Mouse (Mus musculus) kidney, embryonic 16.5 days (tissue): ENCODE data around the gene Sox15. TPM values are rescaled to one million over a fixed set of nuclear protein-coding genes. Genes with fewer than 3 reads are reported as not detected.

ENCODE experiments used
- ATAC-seq: fragments of 200-750 bp; cut with Nextera tagmentation; 2 replicates; pipeline ENCODE4 v1.8.0; 2017; ENCODE audit warnings: moderate TSS enrichment; ENCODE audit not compliant: low FRiP score, low TSS enrichment
- H3K27ac ChIP-seq: fragments of 300-500 bp; sonication (generic); 2 replicates; pipeline ENCODE4 v1.5.1; 2014; ENCODE audit warnings: low read length
- H3K27me3 ChIP-seq: fragments of 300-500 bp; sonication (generic); 2 replicates; pipeline ENCODE4 v1.6.1; 2014; ENCODE audit warnings: low read length, control low read depth, mixed read lengths; ENCODE audit not compliant: insufficient read depth
- H3K36me3 ChIP-seq: fragments of 300-500 bp; sonication (generic); 2 replicates; pipeline ENCODE4 v1.6.1; 2014; ENCODE audit warnings: low read length, control low read depth, mixed read lengths; ENCODE audit not compliant: insufficient read depth
- H3K4me1 ChIP-seq: fragments of 300-500 bp; sonication (generic); 2 replicates; pipeline ENCODE4 v1.6.1; 2014; ENCODE audit warnings: low read length, control low read depth, mixed read lengths; ENCODE audit not compliant: insufficient read depth
- H3K4me2 ChIP-seq: fragments of 300-500 bp; sonication (generic); replicated peaks from 2 replicates; pipeline ENCODE4 v1.6.1; 2014; ENCODE audit warnings: low read depth, low read length
- H3K4me3 ChIP-seq: fragments of 300-500 bp; sonication (generic); 2 replicates; pipeline ENCODE4 v1.5.1; 2014; ENCODE audit warnings: mild to moderate bottlenecking, low read length
- H3K9ac ChIP-seq: fragments of 300-500 bp; sonication (generic); replicated peaks from 2 replicates; pipeline ENCODE4 v1.6.1; 2014; ENCODE audit warnings: low read length
- H3K9me3 ChIP-seq: fragments of 300-500 bp; sonication (generic); 2 replicates; pipeline ENCODE4 v1.6.1; 2016; ENCODE audit warnings: low read length, control low read depth
- WGBS: fragments of 180-500 bp; shearing (Covaris S2); extraction: QIAGEN DNeasy Blood & Tissue Kit; methylation state at CpG from one replicate; pipeline ENCODE4 v1.1.7; 2014; 5-methylcytosine and 5-hydroxymethylcytosine counted together
- polyA plus RNA-seq: library from polyadenylated mRNA; unstranded; fragments of >200 nt; fragmentation: Nextera tagmentation; extraction: Ambion mirVana; gene quantifications from 2 replicates; pipeline ENCODE4 v1.2.1, GENCODE M21; 2015

Sox15 gene
- polyA plus RNA-seq, 1 experiment from 2014 or later, result 0.19 TPM

DNA sequence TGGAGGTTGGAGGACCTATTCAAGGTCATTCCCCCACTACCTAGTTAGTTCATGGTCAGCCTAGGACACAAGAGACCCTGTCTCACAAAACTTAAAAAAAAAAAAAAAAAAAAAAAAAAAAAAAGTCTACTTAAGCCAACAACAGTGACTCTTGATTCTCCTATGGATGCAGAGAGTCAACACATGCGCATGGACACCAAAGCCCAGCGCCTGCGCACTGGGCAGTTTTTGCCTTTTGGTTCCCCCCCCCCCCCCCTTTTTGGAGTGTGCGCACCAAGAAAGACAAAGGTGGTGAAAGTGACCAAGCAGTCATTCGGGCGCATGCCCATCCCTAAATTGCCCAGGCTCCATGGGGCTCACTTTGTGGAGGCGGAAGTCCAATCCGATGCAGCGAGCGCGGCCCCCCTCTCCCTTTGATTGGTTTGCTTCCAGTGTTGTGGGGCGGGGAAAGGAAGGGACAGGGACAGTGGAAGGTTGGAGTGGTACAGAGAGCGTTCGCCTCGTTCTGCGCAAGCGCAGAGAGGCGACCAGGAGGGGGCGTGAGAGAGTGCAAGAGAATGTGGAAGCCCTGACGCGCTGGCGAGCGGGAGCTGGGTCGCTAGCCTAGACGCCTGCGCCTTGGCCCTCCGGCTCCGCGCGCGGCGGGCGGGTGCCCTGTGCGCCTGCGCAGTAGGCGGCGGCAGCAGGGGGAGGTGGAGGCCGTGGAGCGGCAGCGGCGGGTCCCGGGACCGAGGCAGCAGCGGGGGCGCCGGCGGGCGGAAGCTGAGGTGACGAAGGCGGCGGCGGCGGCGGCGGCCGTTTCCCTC lies 22.6 kb upstream of the Sox15 start, which contains the start of gene Fxr2:
Fxr2 (plus strand) TSS at position 707 of the 806 bp plus-strand sequence.
- no peaks in the 10 kb centered on the region for H3K36me3 ChIP-seq
- H3K4me1 ChIP-seq, result peaks cover 26% of the 10 kb centered on the region
- H3K9ac ChIP-seq, result peak within 1 kb of the TSS; percentile 99
- H3K27ac ChIP-seq, result peak within 1 kb of the TSS; percentile 96
- H3K4me2 ChIP-seq, result peak within 1 kb of the TSS; percentile 84
- H3K9me3 ChIP-seq, result no peaks in the 10 kb centered on the region
- peak; percentile 99 for ATAC-seq
- peak within 1 kb of the TSS; percentile 96 for H3K4me3 ChIP-seq
- WGBS, result 0% methylated on average over 56 of the region's 56 CpGs
- no peaks in the 10 kb centered on the region for H3K27me3 ChIP-seq

DNA sequence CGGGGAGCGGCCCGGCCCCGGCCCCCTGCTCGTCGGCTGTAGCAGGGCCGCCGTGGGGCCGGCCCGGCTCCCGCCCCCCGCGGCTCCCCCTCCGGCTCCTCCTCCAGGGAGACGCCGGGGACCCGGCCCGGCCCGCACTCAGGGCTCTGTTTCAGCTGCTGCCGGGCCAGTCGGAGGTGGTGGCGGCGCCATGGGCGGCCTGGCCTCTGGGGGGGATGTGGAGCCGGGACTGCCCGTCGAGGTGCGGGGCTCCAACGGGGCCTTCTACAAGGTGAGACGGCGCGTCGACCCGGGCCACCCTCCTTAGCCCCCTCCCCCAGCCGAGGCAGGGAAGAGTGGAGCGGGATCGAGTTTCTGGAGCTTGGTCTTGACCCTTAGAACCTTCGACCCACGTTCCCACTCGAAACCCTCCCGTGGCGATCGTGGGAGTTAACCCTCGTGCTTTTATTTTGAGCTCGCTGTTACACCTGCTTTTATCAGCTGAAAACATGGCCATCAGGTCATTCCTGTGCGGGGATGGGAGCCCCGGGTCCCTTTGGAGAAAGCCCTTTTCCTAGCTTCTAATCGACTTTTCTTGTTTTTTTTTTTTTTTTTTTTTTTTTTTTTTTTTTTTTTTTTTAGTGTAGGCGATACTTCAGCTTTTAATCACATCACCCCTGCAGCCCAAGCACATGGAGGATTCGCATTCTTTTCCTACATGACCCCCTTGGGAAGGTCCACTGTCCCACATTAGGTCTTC lies 21.8 kb upstream of the Sox15 start:
- WGBS, result under 1% methylated on average over 43 of the region's 50 CpGs
- Histone ChIP-seq H3K27ac (peak overlapping the region; percentile 96), H3K36me3 (peaks cover 3% of the 10 kb centered on the region; the same call in 1 of the 2 replicates), H3K9me3 (no peaks in the 10 kb centered on the region), H3K4me1 (peaks cover 26% of the 10 kb centered on the region), H3K4me3 (peak overlapping the region; percentile 96), H3K4me2 (peak overlapping the region; percentile 84), H3K9ac (peak overlapping the region; percentile 99), H3K27me3 (no peaks in the 10 kb centered on the region)
- ATAC-seq, result peak; percentile 69

- no peaks in the 10 kb centered on the region for H3K27me3 ChIP-seq
- no peak overlapping the region for H3K4me2 ChIP-seq
- H3K9ac ChIP-seq, result no peak overlapping the region
- ATAC-seq, result no peak
- 76% methylated on average over 3 of the region's 3 CpGs for WGBS
- H3K4me1 ChIP-seq, result peaks cover 26% of the 10 kb centered on the region
- H3K4me3 ChIP-seq, result no peak overlapping the region
- H3K9me3 ChIP-seq, result no peaks in the 10 kb centered on the region
- H3K27ac ChIP-seq, result no peak overlapping the region
- H3K36me3 ChIP-seq, result peaks cover 15% of the 10 kb centered on the region
Measured at GRCm38 (mm10) chr11:69635471-69635870, 19.6 kb upstream of the Sox15 start.

- Histone ChIP-seq H3K4me3 (no peak overlapping the region), H3K36me3 (peaks cover 76% of the 10 kb centered on the region), H3K4me1 (no peaks in the 10 kb centered on the region), H3K9me3 (no peaks in the 10 kb centered on the region), H3K27me3 (no peaks in the 10 kb centered on the region), H3K9ac (no peak overlapping the region), H3K4me2 (no peak overlapping the region), H3K27ac (no peak overlapping the region)
- WGBS, result 90% methylated on average over 5 of the region's 5 CpGs
- no peak for ATAC-seq
Measured at GRCm38 (mm10) chr11:69645860-69646259, 9.3 kb upstream of the Sox15 start.

GRCm38 (mm10) chr11:69653399-69653798 lies 1.7 kb upstream of the Sox15 start:
- H3K27ac ChIP-seq, result 0 out of 2 replicates have a peak overlapping the region, but pooled peaks have one; percentile 14
- peaks cover 18% of the 10 kb centered on the region for H3K4me1 ChIP-seq
- no peaks in the 10 kb centered on the region for H3K9me3 ChIP-seq
- no peaks in the 10 kb centered on the region for H3K27me3 ChIP-seq
- H3K4me2 ChIP-seq, result no peak overlapping the region
- no peak for ATAC-seq
- peaks cover 71% of the 10 kb centered on the region for H3K36me3 ChIP-seq
- no peak overlapping the region for H3K9ac ChIP-seq
- no peak overlapping the region for H3K4me3 ChIP-seq
- WGBS, result 67% methylated on average over 5 of the region's 5 CpGs

DNA sequence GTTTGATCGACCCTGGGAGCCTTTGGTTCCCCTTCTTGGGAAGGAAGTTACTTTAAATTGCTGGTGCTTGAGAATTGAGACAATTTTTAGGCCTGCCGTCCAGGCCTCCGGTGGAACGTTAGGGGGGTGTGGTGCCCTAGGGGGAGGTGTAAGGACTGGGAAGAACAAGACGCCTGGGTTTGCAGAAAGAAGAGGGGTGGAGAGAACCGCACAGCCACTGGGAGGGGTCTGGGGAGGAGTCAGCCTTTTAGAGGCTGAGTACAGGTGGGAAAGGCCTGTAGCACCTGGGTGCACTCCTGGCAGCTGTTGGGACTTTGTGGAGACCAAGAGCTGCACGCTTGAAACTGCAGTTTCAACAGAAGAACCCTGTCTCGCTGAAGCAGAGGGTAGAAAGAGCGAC lies 354 bp upstream of the Sox15 start:
- Histone ChIP-seq H3K27me3 (no peaks in the 10 kb centered on the region), H3K4me3 (no peak overlapping the region), H3K9me3 (no peaks in the 10 kb centered on the region), H3K4me2 (no peak overlapping the region), H3K4me1 (peaks cover 18% of the 10 kb centered on the region), H3K9ac (no peak overlapping the region), H3K36me3 (peaks cover 69% of the 10 kb centered on the region), H3K27ac (peak overlapping the region; percentile 57; the same call in 1 of the 2 replicates)
- ATAC-seq, result no peak
- WGBS, result 32% methylated on average over 9 of the region's 9 CpGs

DNA sequence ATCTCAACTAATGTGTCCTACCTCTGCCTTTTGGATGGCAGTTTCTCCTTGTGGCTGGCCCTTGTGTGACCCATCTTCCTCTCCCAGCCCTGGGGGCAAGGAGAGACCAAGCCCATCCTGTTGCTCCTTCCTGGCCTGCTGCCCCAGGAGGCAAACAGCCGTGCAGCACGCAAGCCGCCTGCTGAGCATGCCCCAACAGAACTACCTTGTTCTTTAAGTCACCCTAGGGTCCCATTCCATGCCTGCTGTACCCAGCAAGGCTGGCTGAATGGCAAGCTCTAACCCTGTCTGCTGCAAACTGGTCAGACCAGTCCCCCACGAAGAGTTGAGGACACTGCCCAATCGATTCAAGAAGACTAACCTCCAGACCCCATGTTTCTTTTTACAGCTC lies 946 bp downstream of the Sox15 start:
- H3K36me3 ChIP-seq, result peaks cover 56% of the 10 kb centered on the region

GRCm38 (mm10) chr11:69656617-69657461 lies 1.7 kb downstream of the Sox15 start:
- peaks cover 50% of the 10 kb centered on the region for H3K36me3 ChIP-seq
- 71% methylated on average over 10 of the region's 10 CpGs for WGBS
- no peaks in the 10 kb centered on the region for H3K27me3 ChIP-seq
- no peak overlapping the region for H3K27ac ChIP-seq
- no peak for ATAC-seq
- no peak overlapping the region for H3K4me3 ChIP-seq
- no peaks in the 10 kb centered on the region for H3K9me3 ChIP-seq
- 0 out of 2 replicates have a peak overlapping the region, but pooled peaks have one; percentile 50 for H3K9ac ChIP-seq
- no peak overlapping the region for H3K4me2 ChIP-seq
- H3K4me1 ChIP-seq, result peaks cover 24% of the 10 kb centered on the region

More for the DNA sequence above, 946 bp downstream of the Sox15 start:
- Histone ChIP-seq H3K9me3 (no peaks in the 10 kb centered on the region), H3K4me2 (0 out of 2 replicates have a peak overlapping the region, but pooled peaks have one; percentile 32), H3K4me3 (no peak overlapping the region), H3K9ac (peak overlapping the region; percentile 50; the same call in 1 of the 2 replicates), H3K27me3 (no peaks in the 10 kb centered on the region), H3K27ac (no peak overlapping the region), H3K4me1 (peaks cover 18% of the 10 kb centered on the region)
- WGBS, result 72% methylated on average over 5 of the region's 5 CpGs
- ATAC-seq, result no peak

GRCm38 (mm10) chr11:69657462-69657881 lies 2.4 kb downstream of the Sox15 start:
- 81% methylated on average over 15 of the region's 15 CpGs for WGBS
- no peak for ATAC-seq

More at GRCm38 (mm10) chr11:69657462-69657881, 2.4 kb downstream of the Sox15 start:
- no peaks in the 10 kb centered on the region for H3K9me3 ChIP-seq
- no peak overlapping the region for H3K27ac ChIP-seq
- H3K9ac ChIP-seq, result no peak overlapping the region
- H3K4me2 ChIP-seq, result no peak overlapping the region
- H3K27me3 ChIP-seq, result no peaks in the 10 kb centered on the region
- no peak overlapping the region for H3K4me3 ChIP-seq
- peaks cover 24% of the 10 kb centered on the region for H3K4me1 ChIP-seq
- peaks cover 43% of the 10 kb centered on the region for H3K36me3 ChIP-seq
